Mouse (Mus musculus): ENCODE measurements around the gene Tardbp.

GRCm38 (mm10) chr4:148593996-148594395 lies 32.8 kb downstream of the Tardbp start:
- no peak for TF ChIP-seq HCFC1 (IDR thresholded peaks at IDR 0.05; ENCODE audit: borderline replicate concordance, insufficient read depth, low read length)
- no peak for TF ChIP-seq CHD2 (IDR thresholded peaks at IDR 0.05; ENCODE audit: low read depth, low read length)
- TF ChIP-seq MAFK (IDR thresholded peaks at IDR 0.05; ENCODE audit: insufficient read depth, low read depth, low read length) = no peak
- no peak for TF ChIP-seq ZC3H11A (IDR thresholded peaks at IDR 0.05; ENCODE audit: borderline replicate concordance, low read depth, low read length)

Data from ES-E14 (cell line).